Mouse (Mus musculus) embryonic facial prominence, embryonic 12.5 days (tissue): ENCODE results near the gene Fcho1. TPM values are rescaled to one million over a fixed set of nuclear protein-coding genes. Genes with fewer than 3 reads are reported as not detected.
"Not testable (repeated sequence)": the region's sequence is repeated elsewhere in the genome, so short reads cannot be mapped to it uniquely, and the experiment has no call there.

Experiments used
- ATAC-seq: fragments of 200-750 bp; cut with Nextera tagmentation; 2 replicates; pipeline ENCODE4 v1.8.0; 2017; ENCODE audit not compliant: insufficient number of reproducible peaks, insufficient read depth, low FRiP score, low TSS enrichment
- H3K27ac ChIP-seq: fragments of 300-500 bp; sonication (generic); 2 replicates; pipeline ENCODE4 v1.5.1; 2016; ENCODE audit warnings: mild to moderate bottlenecking
- H3K27me3 ChIP-seq: fragments of 300-500 bp; sonication (generic); 2 replicates; pipeline ENCODE4 v1.6.1; 2016; ENCODE audit warnings: mild to moderate bottlenecking, moderate library complexity
- H3K36me3 ChIP-seq: fragments of 300-500 bp; sonication (generic); 2 replicates; pipeline ENCODE4 v1.6.1; 2016; ENCODE audit warnings: mild to moderate bottlenecking
- H3K4me1 ChIP-seq: fragments of 300-500 bp; sonication (generic); 2 replicates; pipeline ENCODE4 v1.6.1; 2016
- H3K4me2 ChIP-seq: fragments of 300-500 bp; sonication (generic); replicated peaks from 2 replicates; pipeline ENCODE4 v1.6.1; 2016; ENCODE audit warnings: mild to moderate bottlenecking, moderate library complexity
- H3K4me3 ChIP-seq: fragments of 300-500 bp; sonication (generic); 2 replicates; pipeline ENCODE4 v1.5.1; 2016; ENCODE audit warnings: mild to moderate bottlenecking
- H3K9ac ChIP-seq: fragments of 300-500 bp; sonication (generic); 2 replicates; pipeline ENCODE4 v1.6.1; 2016; ENCODE audit warnings: mild to moderate bottlenecking, moderate library complexity
- H3K9me3 ChIP-seq: fragments of 300-500 bp; sonication (generic); 2 replicates; pipeline ENCODE4 v1.6.1; 2016; ENCODE audit warnings: mild to moderate bottlenecking, moderate library complexity
- WGBS: fragments of 180-500 bp; shearing (Covaris S2); methylation state at CpG from one replicate; pipeline ENCODE4 v1.1.7; 2016; 5-methylcytosine and 5-hydroxymethylcytosine counted together
- polyA plus RNA-seq: library from polyadenylated mRNA; unstranded; fragments of >200 nt; fragmentation: Nextera tagmentation; extraction: Ambion mirVana; gene quantifications from 2 replicates; pipeline ENCODE4 v1.2.1, GENCODE M21; 2016

The Fcho1 gene
- polyA plus RNA-seq, 1 experiment from 2014 or later = 7.4 TPM

GRCm38 (mm10) chr8:71695456-71695855 lies 30.1 kb downstream of the Fcho1 start:
- H3K9ac ChIP-seq, H3K9me3 ChIP-seq: not testable (repeated sequence)

GRCm38 (mm10) chr8:71693166-71694041 lies 32.1 kb downstream of the Fcho1 start:
- Histone ChIP-seq H3K27ac (no peak overlapping the region), H3K4me1 (peaks cover 8% of the 10 kb centered on the region; the same call in 1 of the 2 replicates), H3K4me3 (peak overlapping the region; percentile 17; the same call in 1 of the 2 replicates), H3K36me3 (no peaks in the 10 kb centered on the region), H3K9me3 (no peaks in the 10 kb centered on the region; the same call in 1 of the 2 replicates), H3K9ac (no peak overlapping the region), H3K27me3 (peaks cover 90% of the 10 kb centered on the region), H3K4me2 (peak overlapping the region; percentile 29)
- no peak; the same call in 1 of the 2 replicates for ATAC-seq
- 9% methylated on average over 68 of the region's 68 CpGs for WGBS

More at GRCm38 (mm10) chr8:71695456-71695855, 30.1 kb downstream of the Fcho1 start:
- not testable (repeated sequence) for H3K4me1 ChIP-seq, H3K4me3 ChIP-seq, H3K27ac ChIP-seq, ATAC-seq, H3K4me2 ChIP-seq, H3K36me3 ChIP-seq
- 65% methylated on average over 12 of the region's 12 CpGs for WGBS
- peaks cover 85% of the 10 kb centered on the region for H3K27me3 ChIP-seq

GRCm38 (mm10) chr8:71692509-71692908 lies 33.0 kb downstream of the Fcho1 start:
- Histone ChIP-seq H3K27me3 (peaks cover 92% of the 10 kb centered on the region), H3K4me3 (0 out of 2 replicates have a peak overlapping the region, but pooled peaks have one; percentile 9), H3K27ac (no peak overlapping the region), H3K9ac (no peak overlapping the region), H3K36me3 (no peaks in the 10 kb centered on the region), H3K4me1 (peaks cover 12% of the 10 kb centered on the region; the same call in 1 of the 2 replicates), H3K9me3 (no peaks in the 10 kb centered on the region; the same call in 1 of the 2 replicates), H3K4me2 (0 out of 2 replicates have a peak overlapping the region, but pooled peaks have one; percentile 7)
- ATAC-seq = no peak
- 3% methylated on average over 30 of the region's 30 CpGs for WGBS

GRCm38 (mm10) chr8:71689028-71689427 lies 36.5 kb downstream of the Fcho1 start, which contains the start of gene Insl3:
Gene Insl3, plus strand, starts transcription at chr8:71689214.
- WGBS = 6% methylated on average over 33 of the region's 33 CpGs
- H3K9me3 ChIP-seq = no peaks in the 10 kb centered on the region; the same call in 1 of the 2 replicates
- peaks cover 100% of the 10 kb centered on the region for H3K27me3 ChIP-seq
- no peak within 1 kb of the TSS for H3K4me2 ChIP-seq
- no peak within 1 kb of the TSS for H3K27ac ChIP-seq
- peaks cover 26% of the 10 kb centered on the region for H3K4me1 ChIP-seq
- H3K4me3 ChIP-seq = no peak within 1 kb of the TSS
- H3K36me3 ChIP-seq = no peaks in the 10 kb centered on the region
- no peak within 1 kb of the TSS for H3K9ac ChIP-seq
- ATAC-seq = no peak

GRCm38 (mm10) chr8:71687616-71688015 lies 37.9 kb downstream of the Fcho1 start:
- no peak overlapping the region for H3K4me2 ChIP-seq
- no peaks in the 10 kb centered on the region; the same call in 1 of the 2 replicates for H3K9me3 ChIP-seq
- H3K27ac ChIP-seq = no peak overlapping the region
- H3K4me3 ChIP-seq = no peak overlapping the region
- WGBS = 2% methylated on average over 8 of the region's 8 CpGs
- H3K4me1 ChIP-seq = peaks cover 18% of the 10 kb centered on the region
- no peak for ATAC-seq
- peaks cover 100% of the 10 kb centered on the region for H3K27me3 ChIP-seq
- H3K36me3 ChIP-seq = no peaks in the 10 kb centered on the region
- no peak overlapping the region for H3K9ac ChIP-seq

GRCm38 (mm10) chr8:71686143-71686734 lies 39.3 kb downstream of the Fcho1 start:
- Histone ChIP-seq H3K4me3 (peak overlapping the region; percentile 24), H3K9me3 (no peaks in the 10 kb centered on the region; the same call in 1 of the 2 replicates)

GRCm38 (mm10) chr8:71685573-71685972 lies 39.9 kb downstream of the Fcho1 start:
- ATAC-seq = no peak
- H3K4me3 ChIP-seq = peak overlapping the region; percentile 24
- peaks cover 28% of the 10 kb centered on the region for H3K4me1 ChIP-seq
- H3K27ac ChIP-seq = no peak overlapping the region
- H3K9me3 ChIP-seq = no peaks in the 10 kb centered on the region; the same call in 1 of the 2 replicates
- H3K27me3 ChIP-seq = peaks cover 100% of the 10 kb centered on the region
- H3K36me3 ChIP-seq = no peaks in the 10 kb centered on the region
- H3K4me2 ChIP-seq = peak overlapping the region; percentile 45
- H3K9ac ChIP-seq = no peak overlapping the region
- whole genome bisulfite sequencing = 3% methylated on average over 29 of the region's 29 CpGs

More at GRCm38 (mm10) chr8:71686143-71686734, 39.3 kb downstream of the Fcho1 start:
- H3K4me1 ChIP-seq = peaks cover 23% of the 10 kb centered on the region
- no peak overlapping the region for H3K27ac ChIP-seq
- H3K9ac ChIP-seq = no peak overlapping the region
- ATAC-seq = peak; percentile 23; the same call in 1 of the 2 replicates
- H3K4me2 ChIP-seq = peak overlapping the region; percentile 45
- peaks cover 100% of the 10 kb centered on the region for H3K27me3 ChIP-seq
- 2% methylated on average over 23 of the region's 23 CpGs for WGBS
- H3K36me3 ChIP-seq = no peaks in the 10 kb centered on the region

GRCm38 (mm10) chr8:71684701-71685100 lies 40.8 kb downstream of the Fcho1 start:
- Histone ChIP-seq H3K4me1 (peaks cover 32% of the 10 kb centered on the region), H3K4me3 (no peak overlapping the region), H3K9ac (no peak overlapping the region), H3K27ac (no peak overlapping the region), H3K4me2 (no peak overlapping the region), H3K9me3 (no peaks in the 10 kb centered on the region; the same call in 1 of the 2 replicates), H3K27me3 (peaks cover 100% of the 10 kb centered on the region), H3K36me3 (no peaks in the 10 kb centered on the region)
- WGBS = 21% methylated on average over 10 of the region's 10 CpGs
- no peak for ATAC-seq

GRCm38 (mm10) chr8:71682832-71683231 lies 42.7 kb downstream of the Fcho1 start:
- Histone ChIP-seq H3K4me1 (peaks cover 35% of the 10 kb centered on the region), H3K9me3 (no peaks in the 10 kb centered on the region), H3K4me2 (no peak overlapping the region), H3K4me3 (no peak overlapping the region), H3K27ac (no peak overlapping the region), H3K9ac (no peak overlapping the region), H3K36me3 (no peaks in the 10 kb centered on the region), H3K27me3 (peaks cover 100% of the 10 kb centered on the region)
- no peak for ATAC-seq
- WGBS = 66% methylated on average over 12 of the region's 12 CpGs

- no peak for ATAC-seq
- Histone ChIP-seq H3K27me3 (peaks cover 100% of the 10 kb centered on the region), H3K9me3 (no peaks in the 10 kb centered on the region), H3K27ac (no peak overlapping the region), H3K4me2 (no peak overlapping the region), H3K4me3 (no peak overlapping the region), H3K4me1 (peaks cover 27% of the 10 kb centered on the region), H3K36me3 (no peaks in the 10 kb centered on the region), H3K9ac (no peak overlapping the region)
- 3% methylated on average over 18 of the region's 18 CpGs for WGBS
Measured at GRCm38 (mm10) chr8:71681369-71681915, 44.1 kb downstream of the Fcho1 start.

- no peak overlapping the region for H3K4me2 ChIP-seq
- H3K9me3 ChIP-seq = no peaks in the 10 kb centered on the region
- H3K4me3 ChIP-seq = no peak overlapping the region
- no peak overlapping the region for H3K9ac ChIP-seq
- WGBS = 3% methylated on average over 21 of the region's 21 CpGs
- ATAC-seq = no peak
- no peak overlapping the region for H3K27ac ChIP-seq
- peaks cover 98% of the 10 kb centered on the region for H3K27me3 ChIP-seq
- H3K4me1 ChIP-seq = peaks cover 18% of the 10 kb centered on the region
- no peaks in the 10 kb centered on the region for H3K36me3 ChIP-seq
Measured at GRCm38 (mm10) chr8:71680471-71680870, 45.0 kb downstream of the Fcho1 start.
